Mouse (Mus musculus) midbrain, embryonic 15.5 days (tissue): ENCODE data around the gene Gprc5d. TPM values are rescaled to one million over a fixed set of nuclear protein-coding genes. Genes with fewer than 3 reads are reported as not detected.

Experiments used
- ATAC-seq: fragments of 200-750 bp; cut with Nextera tagmentation; replicated peaks from 2 replicates; pipeline ENCODE4 v1.8.0; 2017; ENCODE audit warnings: moderate TSS enrichment
- H3K27ac ChIP-seq: fragments of 300-500 bp; sonication (generic); 2 replicates; pipeline ENCODE4 v1.5.1; 2015; ENCODE audit warnings: mild to moderate bottlenecking, inconsistent platforms
- H3K27me3 ChIP-seq: fragments of 300-500 bp; sonication (generic); replicated peaks from 2 replicates; pipeline ENCODE4 v1.6.1; 2015; ENCODE audit warnings: inconsistent platforms
- H3K36me3 ChIP-seq: fragments of 300-500 bp; sonication (generic); replicated peaks from 2 replicates; pipeline ENCODE4 v1.6.1; 2015; ENCODE audit warnings: inconsistent platforms
- H3K4me1 ChIP-seq: fragments of 300-500 bp; sonication (generic); 2 replicates; pipeline ENCODE4 v1.6.1; 2015; ENCODE audit warnings: inconsistent platforms
- H3K4me2 ChIP-seq: fragments of 300-500 bp; sonication (generic); 2 replicates; pipeline ENCODE4 v1.6.1; 2015; ENCODE audit warnings: inconsistent platforms, mild to moderate bottlenecking, moderate library complexity
- H3K4me3 ChIP-seq: fragments of 300-500 bp; sonication (generic); 2 replicates; pipeline ENCODE4 v1.5.1; 2015; ENCODE audit warnings: mild to moderate bottlenecking, inconsistent platforms
- H3K9ac ChIP-seq: fragments of 300-500 bp; sonication (generic); 2 replicates; pipeline ENCODE4 v1.6.1; 2015; ENCODE audit warnings: mild to moderate bottlenecking, inconsistent platforms
- H3K9me3 ChIP-seq: fragments of 300-500 bp; sonication (generic); 2 replicates; pipeline ENCODE4 v1.6.1; 2016; ENCODE audit warnings: inconsistent platforms
- WGBS: fragments of 180-500 bp; shearing (Covaris S2); methylation state at CpG from one replicate; pipeline ENCODE4 v1.1.7; 2015; ENCODE audit warnings: mixed read lengths; 5-methylcytosine and 5-hydroxymethylcytosine counted together
- polyA plus RNA-seq: library from polyadenylated mRNA; unstranded; fragments of >200 nt; fragmentation: Nextera tagmentation; extraction: Ambion mirVana; gene quantifications from 2 replicates; pipeline ENCODE4 v1.2.1, GENCODE M21; 2015

The Gprc5d gene
- polyA plus RNA-seq: not detected in 2 replicates

DNA sequence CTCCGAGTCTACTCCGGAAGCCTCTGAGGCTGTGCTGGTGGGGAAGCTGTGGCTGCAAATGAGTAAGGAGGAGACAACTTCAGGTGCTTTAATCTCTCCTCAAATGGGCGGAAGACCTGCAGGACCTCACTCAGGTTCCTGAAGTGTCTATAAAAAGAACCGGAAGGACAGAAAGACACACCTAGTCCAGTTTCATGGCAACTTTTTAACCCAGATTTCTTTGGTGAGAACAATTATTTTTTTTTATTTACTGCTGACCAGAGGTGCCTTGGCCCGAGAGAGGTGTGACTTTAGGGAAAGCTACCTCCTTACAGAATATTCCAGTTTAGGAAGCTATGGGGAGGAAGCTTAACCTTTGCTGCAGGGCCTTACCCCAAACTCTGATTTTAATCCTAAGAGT lies at the start of gene Gprc5d:
Gprc5d (minus strand) TSS at position 101 of the 400 bp plus-strand sequence.
- H3K9ac ChIP-seq: no peak within 1 kb of the TSS
- 92% methylated on average over 5 of the region's 5 CpGs for WGBS
- H3K4me3 ChIP-seq: no peak within 1 kb of the TSS
- H3K27ac ChIP-seq: no peak within 1 kb of the TSS
- H3K4me2 ChIP-seq: no peak within 1 kb of the TSS
- H3K36me3 ChIP-seq: no peaks in the 10 kb centered on the region
- ATAC-seq: no peak
- H3K27me3 ChIP-seq: peaks cover 9% of the 10 kb centered on the region
- 0 out of 2 replicates have a peak, but pooled peaks cover 2% of the 10 kb centered on the region for H3K4me1 ChIP-seq
- no peaks in the 10 kb centered on the region for H3K9me3 ChIP-seq

DNA sequence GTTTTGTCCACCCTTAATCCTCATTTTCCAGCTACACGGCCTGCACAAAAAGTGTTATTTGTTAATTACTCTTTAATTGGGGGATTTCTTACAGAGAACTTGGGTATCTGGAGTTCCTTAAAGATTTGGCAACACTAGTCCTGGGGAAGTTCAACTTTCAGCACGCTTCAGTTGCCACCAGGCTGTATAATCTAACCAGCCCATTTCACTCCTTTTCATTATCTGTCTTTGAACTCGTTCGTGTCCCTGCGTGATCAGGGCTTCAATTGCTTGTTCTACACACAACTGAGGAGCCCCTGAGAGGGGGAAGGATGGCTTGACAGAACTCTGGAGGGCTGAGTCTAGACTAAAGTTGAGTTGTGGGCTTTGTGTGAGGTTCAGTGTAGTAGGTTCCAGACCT lies 48.6 kb upstream of the Gprc5d start:
- Histone ChIP-seq H3K4me2 (no peak overlapping the region), H3K9ac (no peak overlapping the region), H3K27ac (no peak overlapping the region), H3K27me3 (0 out of 2 replicates have a peak, but pooled peaks cover 2% of the 10 kb centered on the region), H3K4me3 (no peak overlapping the region), H3K36me3 (no peaks in the 10 kb centered on the region), H3K4me1 (peaks cover 10% of the 10 kb centered on the region; the same call in 1 of the 2 replicates), H3K9me3 (no peaks in the 10 kb centered on the region)
- ATAC-seq: no peak
- 58% methylated on average over 5 of the region's 5 CpGs for WGBS

DNA sequence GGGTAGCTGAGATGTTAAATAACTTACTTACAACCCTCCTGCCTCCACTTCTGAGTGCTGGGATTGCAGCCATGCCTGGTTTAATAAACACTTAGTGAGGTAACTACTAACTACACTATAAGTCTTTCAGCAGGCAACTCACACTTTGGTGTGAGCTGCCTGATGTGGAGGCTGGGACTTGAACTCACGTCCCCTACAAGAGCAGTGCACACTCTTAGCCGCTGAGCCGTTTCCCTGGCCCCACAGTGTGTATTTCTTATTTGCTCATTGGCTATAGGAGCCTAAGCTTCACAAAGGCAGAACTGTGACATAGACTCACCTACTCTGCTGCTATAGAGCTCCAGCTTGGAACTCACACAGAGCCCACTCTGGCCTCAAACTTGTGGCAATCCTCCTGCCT lies 48.2 kb upstream of the Gprc5d start:
- Histone ChIP-seq H3K9me3 (no peaks in the 10 kb centered on the region), H3K4me1 (peaks cover 10% of the 10 kb centered on the region; the same call in 1 of the 2 replicates), H3K27me3 (0 out of 2 replicates have a peak, but pooled peaks cover 2% of the 10 kb centered on the region), H3K4me3 (no peak overlapping the region), H3K27ac (no peak overlapping the region), H3K36me3 (no peaks in the 10 kb centered on the region), H3K9ac (no peak overlapping the region), H3K4me2 (no peak overlapping the region)
- no peak for ATAC-seq
- WGBS: 86% methylated on average over 3 of the region's 3 CpGs

DNA sequence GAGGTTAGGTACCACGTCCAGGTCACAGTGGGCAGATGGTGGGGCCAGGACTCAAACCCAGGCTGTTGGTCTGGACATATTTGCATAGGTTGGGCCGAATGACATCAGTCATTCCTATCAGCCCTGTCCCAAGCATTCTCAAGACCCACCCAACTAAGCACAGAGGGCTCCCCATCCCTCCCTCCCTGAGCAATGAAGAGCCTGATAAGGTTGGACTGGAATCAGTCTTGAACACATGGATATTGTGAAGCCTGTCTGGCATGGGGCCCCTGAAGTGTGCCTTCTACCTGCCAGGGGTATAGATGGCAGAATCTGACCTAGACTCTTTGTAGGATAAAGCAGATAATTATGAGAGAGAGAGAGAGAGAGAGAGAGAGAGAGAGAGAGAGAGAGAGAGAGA lies 47.6 kb upstream of the Gprc5d start:
- no peak overlapping the region for H3K9ac ChIP-seq
- 0 out of 2 replicates have a peak, but pooled peaks cover 2% of the 10 kb centered on the region for H3K27me3 ChIP-seq
- no peak overlapping the region for H3K27ac ChIP-seq
- H3K4me2 ChIP-seq: no peak overlapping the region
- no peaks in the 10 kb centered on the region for H3K36me3 ChIP-seq
- no peak overlapping the region for H3K4me3 ChIP-seq
- H3K9me3 ChIP-seq: no peaks in the 10 kb centered on the region
- peaks cover 10% of the 10 kb centered on the region; the same call in 1 of the 2 replicates for H3K4me1 ChIP-seq
- no peak for ATAC-seq
- 81% methylated on average over 2 of the region's 2 CpGs for WGBS

DNA sequence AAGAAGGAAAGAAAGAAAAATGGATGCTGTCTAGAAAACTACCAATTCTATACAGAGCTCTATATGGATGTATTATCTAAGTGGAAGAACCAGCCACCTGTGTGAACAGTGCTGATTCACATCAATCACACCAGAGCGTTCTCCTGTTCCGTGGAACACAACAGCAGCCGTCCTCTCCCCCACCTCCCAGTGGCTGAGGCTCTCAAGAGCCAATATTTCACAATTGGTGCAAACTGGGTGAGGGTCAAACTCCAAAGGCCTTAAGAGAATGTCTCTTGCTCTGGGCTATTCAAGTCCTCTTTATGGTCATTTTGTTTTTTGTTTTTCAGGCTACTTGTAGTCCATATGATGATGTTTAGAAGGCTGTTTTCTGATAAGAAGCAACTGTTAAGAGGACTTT lies 47.1 kb upstream of the Gprc5d start:
- Histone ChIP-seq H3K9me3 (no peaks in the 10 kb centered on the region), H3K4me2 (no peak overlapping the region), H3K27ac (no peak overlapping the region), H3K36me3 (no peaks in the 10 kb centered on the region), H3K4me3 (no peak overlapping the region), H3K9ac (no peak overlapping the region), H3K27me3 (0 out of 2 replicates have a peak, but pooled peaks cover 2% of the 10 kb centered on the region), H3K4me1 (peaks cover 10% of the 10 kb centered on the region; the same call in 1 of the 2 replicates)
- no peak for ATAC-seq
- 90% methylated on average over 3 of the region's 3 CpGs for whole genome bisulfite sequencing

DNA sequence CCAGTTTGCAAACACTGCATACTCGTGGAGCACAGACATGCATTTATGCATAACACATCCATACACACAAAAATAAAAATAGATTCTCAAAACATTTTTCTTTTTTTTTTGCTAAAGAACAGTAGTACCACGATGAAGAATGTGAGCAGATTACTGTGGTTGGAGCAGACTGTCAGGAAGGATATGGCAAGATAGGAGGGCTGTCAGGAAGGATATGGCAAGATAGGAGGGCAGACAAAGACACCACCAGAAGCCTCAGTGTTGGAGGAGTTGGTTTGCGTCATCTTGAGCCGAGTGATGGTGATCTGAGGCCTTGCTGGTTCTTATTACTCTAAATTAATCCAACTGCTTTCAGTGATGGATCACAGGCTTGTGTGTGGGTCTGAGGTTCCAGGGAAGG lies 44.8 kb upstream of the Gprc5d start:
- Histone ChIP-seq H3K4me1 (peaks cover 6% of the 10 kb centered on the region; the same call in 1 of the 2 replicates), H3K4me3 (no peak overlapping the region), H3K27me3 (0 out of 2 replicates have a peak, but pooled peaks cover 2% of the 10 kb centered on the region), H3K27ac (no peak overlapping the region), H3K9ac (no peak overlapping the region), H3K36me3 (no peaks in the 10 kb centered on the region), H3K4me2 (no peak overlapping the region), H3K9me3 (no peaks in the 10 kb centered on the region)
- ATAC-seq: no peak
- WGBS: 80% methylated on average over 4 of the region's 4 CpGs

DNA sequence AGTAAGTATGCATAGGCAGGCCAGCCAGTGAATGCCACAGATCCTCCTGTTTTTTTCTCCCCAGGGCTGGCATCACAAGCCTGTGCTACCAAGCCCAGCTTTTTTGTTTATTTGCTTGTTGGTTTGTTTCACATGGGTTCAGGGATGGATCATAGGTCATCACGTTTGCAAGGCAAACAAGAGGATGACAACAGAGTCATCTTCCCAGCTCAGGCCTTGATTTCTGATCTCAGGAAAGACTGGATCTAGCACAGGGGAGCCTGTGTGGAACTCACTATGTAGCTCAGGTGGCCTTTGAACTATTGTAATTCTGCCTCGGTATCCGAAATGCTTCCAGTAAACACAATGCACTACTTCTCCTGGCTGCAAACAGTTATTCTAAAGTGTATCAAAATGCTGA lies 44.2 kb upstream of the Gprc5d start:
- Histone ChIP-seq H3K27me3 (0 out of 2 replicates have a peak, but pooled peaks cover 2% of the 10 kb centered on the region), H3K4me1 (0 out of 2 replicates have a peak, but pooled peaks cover 2% of the 10 kb centered on the region), H3K9me3 (no peaks in the 10 kb centered on the region), H3K4me3 (no peak overlapping the region), H3K4me2 (no peak overlapping the region), H3K36me3 (no peaks in the 10 kb centered on the region), H3K9ac (no peak overlapping the region), H3K27ac (no peak overlapping the region)
- ATAC-seq: no peak
- WGBS: 86% methylated on average over 3 of the region's 3 CpGs

DNA sequence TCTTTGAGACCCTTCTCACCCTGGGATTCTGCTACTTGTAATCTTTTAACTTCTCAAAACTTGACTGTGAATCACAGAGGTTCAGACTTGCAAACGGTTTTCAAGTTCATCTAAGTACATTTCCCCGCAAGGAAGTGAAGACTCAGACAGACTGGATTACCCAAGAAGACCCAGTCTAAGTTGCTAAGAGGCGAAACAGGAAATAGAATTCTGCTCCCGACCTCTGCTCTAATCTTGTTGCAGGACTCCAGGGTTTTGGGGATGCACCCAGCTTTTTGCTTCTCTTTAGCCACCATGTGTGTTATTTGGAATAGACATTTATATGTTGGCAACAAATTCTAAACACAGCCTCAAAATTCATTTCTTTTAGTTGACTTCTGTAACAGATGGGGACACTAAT lies 43.3 kb upstream of the Gprc5d start:
- ATAC-seq: no peak
- Histone ChIP-seq H3K4me3 (no peak overlapping the region), H3K9ac (no peak overlapping the region), H3K27ac (no peak overlapping the region), H3K9me3 (no peaks in the 10 kb centered on the region), H3K4me2 (no peak overlapping the region), H3K4me1 (no peaks in the 10 kb centered on the region), H3K27me3 (no peaks in the 10 kb centered on the region), H3K36me3 (no peaks in the 10 kb centered on the region)
- WGBS: 82% methylated on average over 4 of the region's 4 CpGs

DNA sequence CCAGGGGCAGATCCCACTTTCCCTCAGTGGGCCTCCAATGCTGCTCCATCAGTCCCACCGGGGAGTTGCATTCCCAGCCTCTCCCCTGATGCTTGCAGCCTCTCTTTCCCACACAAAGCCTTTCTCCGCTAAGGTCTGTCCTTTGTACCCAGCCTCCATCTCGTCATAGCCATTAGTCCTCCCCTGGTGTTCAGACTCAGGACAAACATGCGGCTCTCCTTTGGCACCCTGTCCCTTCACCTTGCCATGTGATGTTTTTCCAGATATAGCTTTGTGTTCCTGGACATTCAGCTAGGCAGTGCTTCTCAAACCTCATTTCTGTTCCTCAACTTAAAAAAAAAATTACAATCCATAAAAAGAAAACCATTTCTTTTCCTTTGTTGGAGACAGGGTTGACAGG lies 40.4 kb upstream of the Gprc5d start:
- 31% methylated on average over 4 of the region's 4 CpGs for WGBS
- H3K36me3 ChIP-seq: no peaks in the 10 kb centered on the region
- ATAC-seq: no peak

DNA sequence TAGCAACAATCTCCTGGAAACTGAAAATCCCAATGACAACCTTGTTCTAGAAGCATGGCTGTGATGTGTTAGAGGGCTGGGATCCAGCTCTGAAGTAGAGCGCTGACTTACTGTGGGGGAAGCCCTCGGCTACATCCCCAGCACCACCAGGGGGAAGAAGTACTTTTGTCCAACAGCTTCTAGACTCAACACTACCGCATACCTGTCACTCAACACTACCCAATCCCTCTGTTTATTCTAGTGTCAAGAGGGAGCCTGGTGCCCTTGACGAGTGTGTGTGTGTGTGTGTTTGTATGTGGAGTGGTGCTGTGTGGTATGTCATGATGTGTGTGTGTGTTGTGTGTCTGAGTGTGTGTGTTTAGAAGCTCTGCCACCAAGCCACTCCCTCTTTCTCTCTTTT lies 39.4 kb upstream of the Gprc5d start:
- no peak overlapping the region for H3K27ac ChIP-seq
- no peaks in the 10 kb centered on the region for H3K36me3 ChIP-seq
- H3K27me3 ChIP-seq: no peaks in the 10 kb centered on the region
- H3K9me3 ChIP-seq: no peaks in the 10 kb centered on the region
- H3K4me3 ChIP-seq: no peak overlapping the region
- no peak for ATAC-seq
- 79% methylated on average over 4 of the region's 4 CpGs for WGBS
- H3K4me2 ChIP-seq: no peak overlapping the region
- H3K9ac ChIP-seq: no peak overlapping the region
- H3K4me1 ChIP-seq: no peaks in the 10 kb centered on the region

More for the DNA sequence above, 40.4 kb upstream of the Gprc5d start:
- H3K27ac ChIP-seq: no peak overlapping the region
- no peaks in the 10 kb centered on the region for H3K27me3 ChIP-seq
- H3K9me3 ChIP-seq: no peaks in the 10 kb centered on the region
- no peak overlapping the region for H3K4me3 ChIP-seq
- H3K4me1 ChIP-seq: no peaks in the 10 kb centered on the region
- H3K4me2 ChIP-seq: no peak overlapping the region
- H3K9ac ChIP-seq: no peak overlapping the region

DNA sequence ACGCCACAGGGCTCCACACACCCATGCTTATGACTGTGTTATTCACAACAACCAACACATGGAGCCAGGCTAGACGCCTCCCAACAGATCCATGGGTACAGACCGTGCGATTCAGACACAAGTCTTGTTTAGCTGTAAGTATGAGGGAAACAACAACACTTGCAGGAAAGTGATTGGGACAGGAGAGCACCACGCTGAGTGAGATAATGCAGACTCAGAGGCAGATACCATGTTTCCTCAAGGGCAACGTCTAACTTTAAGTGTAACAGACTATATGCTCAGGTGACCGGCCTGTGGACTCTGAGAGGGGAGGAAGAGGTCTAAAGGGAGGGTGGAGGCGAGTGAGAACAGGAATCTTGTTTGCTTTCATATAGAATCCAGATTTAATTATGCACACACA lies 38.5 kb upstream of the Gprc5d start:
- Histone ChIP-seq H3K4me2 (no peak overlapping the region), H3K36me3 (no peaks in the 10 kb centered on the region), H3K27me3 (no peaks in the 10 kb centered on the region), H3K9ac (no peak overlapping the region), H3K4me1 (no peaks in the 10 kb centered on the region), H3K4me3 (no peak overlapping the region), H3K27ac (no peak overlapping the region), H3K9me3 (no peaks in the 10 kb centered on the region)
- ATAC-seq: no peak
- WGBS: 85% methylated on average over 8 of the region's 8 CpGs

DNA sequence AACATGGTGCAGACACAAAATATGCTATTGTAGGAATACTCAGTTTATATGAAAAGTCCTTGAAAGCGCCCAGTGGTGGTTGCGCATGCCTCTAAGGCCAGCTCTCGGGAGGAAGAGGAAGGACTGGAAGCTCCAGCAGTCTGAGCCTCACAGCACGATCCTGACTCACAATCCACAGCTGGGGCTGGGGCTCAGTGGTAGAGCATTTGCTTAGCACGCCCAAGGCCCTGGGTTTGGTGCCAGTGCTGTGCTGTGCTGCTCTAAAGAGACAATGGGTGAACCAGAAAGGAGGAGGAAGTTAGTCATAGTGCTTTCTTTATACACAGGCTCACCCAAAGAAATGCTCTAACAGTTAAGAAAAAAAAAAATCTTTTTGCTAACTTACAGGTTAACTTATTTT lies 35.6 kb upstream of the Gprc5d start:
- H3K9ac ChIP-seq: no peak overlapping the region
- no peak overlapping the region for H3K27ac ChIP-seq
- no peaks in the 10 kb centered on the region for H3K4me1 ChIP-seq
- H3K27me3 ChIP-seq: no peaks in the 10 kb centered on the region
- no peak overlapping the region for H3K4me3 ChIP-seq
- H3K4me2 ChIP-seq: no peak overlapping the region
- no peak for ATAC-seq
- H3K36me3 ChIP-seq: no peaks in the 10 kb centered on the region
- WGBS: 78% methylated on average over 5 of the region's 5 CpGs
- H3K9me3 ChIP-seq: no peaks in the 10 kb centered on the region

DNA sequence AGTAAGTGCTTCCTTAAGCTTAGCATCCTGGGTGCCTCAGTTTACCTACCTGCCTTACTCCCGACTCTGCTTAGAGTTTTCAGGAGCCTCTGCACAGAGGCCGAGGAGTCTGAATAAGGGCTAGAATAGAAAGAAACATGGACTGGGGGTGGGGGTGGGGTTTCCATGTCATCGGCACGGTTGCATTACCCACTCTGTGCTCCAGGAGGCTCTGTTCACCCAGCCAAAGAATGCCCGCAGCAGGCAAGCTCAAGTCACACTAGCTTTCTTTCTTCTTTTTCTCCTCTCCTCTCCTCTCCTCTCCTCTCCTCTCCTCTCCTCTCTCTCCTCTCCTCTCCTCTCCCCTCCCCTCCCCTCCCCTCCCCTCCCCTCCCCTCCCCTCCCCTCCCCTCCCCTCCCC lies 32.2 kb upstream of the Gprc5d start:
- 32% methylated on average over 5 of the region's 5 CpGs for WGBS
- Histone ChIP-seq H3K27ac (no peak overlapping the region), H3K36me3 (no peaks in the 10 kb centered on the region), H3K4me1 (no peaks in the 10 kb centered on the region), H3K4me3 (no peak overlapping the region), H3K27me3 (no peaks in the 10 kb centered on the region), H3K9ac (no peak overlapping the region), H3K4me2 (no peak overlapping the region), H3K9me3 (no peaks in the 10 kb centered on the region)
- ATAC-seq: no peak
